Mouse (Mus musculus) c-Kit-positive CD71-positive TER-119-negative erythroid progenitor cells, embryonic 14.5 days (primary cell): ENCODE measurements at regions not wholly inside any gene's neighbourhood (a gene's known extent, or its start where the extent isn't known, plus 50 kb on each side); places are given as distances from the start of the nearest gene placed in this dataset.

ENCODE experiments used
- DNase-seq: peaks from one replicate; pipeline ENCODE4 v3.0.0-alpha.2; 2013; ENCODE audit warnings: low read depth

- DNase-seq, result no peak
Measured at GRCm38 (mm10) chr14:114863585-114863984, 228.4 kb upstream of the Gpc5 start.

DNA sequence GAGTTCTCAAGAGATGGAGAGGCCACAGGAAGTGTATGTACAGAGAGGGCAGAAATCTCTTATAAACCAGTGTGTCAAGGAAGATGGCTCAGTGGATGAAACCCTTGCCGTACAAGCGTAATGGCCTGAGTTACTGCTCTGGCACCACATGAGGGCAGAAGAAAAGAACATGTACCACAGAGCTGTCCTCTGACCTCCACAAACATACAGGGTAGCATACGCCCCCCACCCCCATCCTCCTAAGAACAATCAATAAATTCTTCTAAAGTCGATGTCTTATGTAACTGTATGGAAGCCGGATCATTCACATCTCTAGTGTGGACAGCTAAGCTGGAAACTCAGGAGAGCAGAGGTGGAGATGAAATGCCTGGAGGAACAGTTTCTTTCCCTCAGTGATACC is 227.9 kb upstream of the Gpc5 start:
- no peak for DNase-seq

DNA sequence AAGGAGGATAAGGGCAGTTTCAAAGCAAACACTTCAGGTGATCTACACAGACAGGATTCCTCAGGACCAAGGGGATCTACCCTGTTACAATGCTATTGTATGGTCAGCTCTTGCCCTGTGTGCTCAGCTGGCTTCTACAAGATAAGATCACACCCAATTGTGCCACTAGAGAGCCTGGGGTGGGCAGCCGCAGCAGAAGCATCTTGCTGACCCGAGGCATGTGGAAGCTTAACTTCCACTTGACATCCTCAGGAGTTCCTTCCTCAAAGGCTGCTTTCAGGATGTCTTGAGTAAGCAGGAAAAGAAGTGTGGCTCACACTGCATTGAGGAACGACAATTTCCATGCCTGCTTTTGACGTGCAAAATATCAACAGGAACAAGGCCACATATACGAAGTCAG is 222.8 kb upstream of the Gpc5 start:
- no peak for DNase-seq

DNA sequence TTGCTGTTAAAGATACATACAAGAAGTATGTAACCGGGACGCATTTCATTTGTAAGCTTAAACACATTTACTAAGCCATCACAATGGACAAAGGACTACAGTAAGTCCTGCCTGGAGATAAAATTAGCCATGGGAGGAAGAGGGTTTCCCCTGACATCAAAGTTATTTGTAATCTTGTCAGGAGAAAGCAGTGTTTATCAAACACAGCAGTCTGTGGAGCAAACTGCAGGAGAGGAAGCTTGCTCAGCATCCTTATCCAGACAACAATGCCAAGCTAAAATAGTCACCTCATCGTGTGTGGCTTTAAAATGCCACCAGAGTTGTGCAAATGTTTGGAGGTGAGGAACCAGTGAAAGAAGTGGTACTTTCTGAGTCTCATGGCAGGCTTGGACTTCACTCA is 216.9 kb upstream of the Gpc5 start:
- DNase-seq, result no peak

DNA sequence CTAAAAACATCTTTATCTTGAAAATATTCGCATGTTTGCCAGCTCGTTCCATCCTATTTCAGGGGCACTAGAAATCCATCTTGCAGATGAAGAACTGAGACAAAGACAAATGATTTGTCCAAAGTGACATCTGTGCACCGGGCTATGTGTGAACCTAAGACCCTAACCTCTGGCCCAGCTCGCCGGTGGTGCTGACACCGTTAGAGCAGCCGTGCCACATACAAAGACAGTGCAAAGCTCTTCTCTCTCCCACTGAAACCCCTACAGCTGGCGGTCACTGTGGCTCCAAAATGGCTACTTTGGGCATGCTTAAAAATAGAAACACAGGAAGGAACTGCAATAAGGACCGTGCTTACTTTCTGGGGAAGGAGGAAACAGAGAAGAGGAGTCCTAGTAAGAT is 215.6 kb upstream of the Gpc5 start:
- no peak for DNase-seq

- DNase-seq, result no peak
Measured at GRCm38 (mm10) chr14:114877477-114877876, 214.5 kb upstream of the Gpc5 start.

GRCm38 (mm10) chr14:114880291-114880690 is 211.7 kb upstream of the Gpc5 start:
- DNase-seq, result no peak

- DNase-seq, result no peak
Measured at GRCm38 (mm10) chr14:114904109-114904508, 187.9 kb upstream of the Gpc5 start.

DNA sequence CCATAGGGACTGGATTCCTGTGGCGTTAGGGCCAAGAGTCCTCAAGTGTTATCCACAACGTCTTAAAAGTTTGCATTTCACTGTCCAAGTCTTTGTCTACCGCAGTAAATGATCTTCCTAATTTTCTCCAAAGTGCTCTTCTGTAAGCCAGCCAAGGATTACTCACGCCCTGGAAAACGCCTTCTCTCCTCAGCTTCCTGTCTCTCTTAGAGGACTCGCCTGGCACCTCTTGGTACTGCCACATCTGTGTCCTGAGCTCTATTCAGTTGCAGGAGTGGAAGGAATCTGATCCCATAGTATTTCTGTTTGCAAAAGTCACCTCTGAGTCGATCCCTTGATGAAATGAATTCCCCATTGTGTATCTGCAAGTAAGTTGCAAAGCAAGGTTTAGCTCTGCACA is 179.7 kb upstream of the Gpc5 start:
- DNase-seq, result no peak

DNA sequence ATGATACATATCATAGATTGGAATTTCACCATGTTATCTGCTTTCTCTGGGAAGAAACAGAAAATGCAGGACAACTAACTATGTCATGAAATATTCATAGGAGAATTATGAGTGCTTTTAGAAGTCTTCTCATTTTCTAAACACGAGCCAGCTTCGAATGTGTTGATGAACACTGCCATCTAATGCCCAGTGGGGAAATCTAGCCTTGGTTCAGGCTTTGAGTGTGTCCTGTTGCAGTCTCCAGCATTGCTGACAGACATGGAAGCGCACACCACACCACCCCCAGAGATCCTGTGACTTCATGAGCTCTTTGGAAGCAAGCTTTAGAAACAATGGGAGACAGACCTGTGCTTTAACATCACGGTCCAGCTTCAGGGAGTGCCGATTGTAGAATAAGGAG is 178.8 kb upstream of the Gpc5 start:
- no peak for DNase-seq

DNA sequence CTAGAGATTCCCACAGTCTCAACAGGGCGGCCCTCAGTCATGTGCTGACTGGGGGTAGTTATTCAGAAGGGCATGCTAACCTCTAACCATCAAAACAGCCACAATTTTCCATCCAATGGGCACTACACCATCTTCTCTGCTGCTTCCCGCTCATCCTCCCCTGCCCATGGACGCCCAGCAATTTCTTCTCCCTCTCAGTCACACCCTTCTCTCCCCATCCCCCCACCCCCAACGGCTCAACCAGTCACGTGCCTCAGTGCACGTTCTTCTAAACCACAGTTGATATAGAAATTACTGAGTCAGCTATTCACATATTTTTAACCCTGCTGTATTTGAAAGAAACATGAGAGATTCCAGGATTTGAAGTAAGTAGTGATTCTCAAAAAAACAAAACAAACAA is 146.3 kb upstream of the Gpc5 start:
- DNase-seq, result no peak

DNA sequence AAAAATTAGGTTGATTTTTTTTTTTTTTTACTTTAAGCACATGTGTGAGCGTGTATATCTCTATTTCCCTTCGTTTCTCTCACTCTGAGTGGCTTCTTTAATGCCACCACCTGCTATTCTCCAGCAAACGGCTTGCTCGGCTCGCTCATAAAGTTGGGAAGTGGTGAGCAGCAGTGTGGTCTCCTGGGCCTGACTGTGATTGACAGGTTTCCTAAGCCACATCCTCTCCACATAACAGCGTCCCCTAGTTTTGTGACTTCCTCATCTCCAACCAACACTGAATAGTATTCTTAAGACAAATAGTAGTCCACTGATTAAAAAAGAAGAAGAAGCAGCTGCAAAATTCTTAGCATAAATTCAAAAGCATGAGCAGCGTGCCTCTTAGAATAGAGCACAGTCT is 145.7 kb upstream of the Gpc5 start:
- no peak for DNase-seq

DNA sequence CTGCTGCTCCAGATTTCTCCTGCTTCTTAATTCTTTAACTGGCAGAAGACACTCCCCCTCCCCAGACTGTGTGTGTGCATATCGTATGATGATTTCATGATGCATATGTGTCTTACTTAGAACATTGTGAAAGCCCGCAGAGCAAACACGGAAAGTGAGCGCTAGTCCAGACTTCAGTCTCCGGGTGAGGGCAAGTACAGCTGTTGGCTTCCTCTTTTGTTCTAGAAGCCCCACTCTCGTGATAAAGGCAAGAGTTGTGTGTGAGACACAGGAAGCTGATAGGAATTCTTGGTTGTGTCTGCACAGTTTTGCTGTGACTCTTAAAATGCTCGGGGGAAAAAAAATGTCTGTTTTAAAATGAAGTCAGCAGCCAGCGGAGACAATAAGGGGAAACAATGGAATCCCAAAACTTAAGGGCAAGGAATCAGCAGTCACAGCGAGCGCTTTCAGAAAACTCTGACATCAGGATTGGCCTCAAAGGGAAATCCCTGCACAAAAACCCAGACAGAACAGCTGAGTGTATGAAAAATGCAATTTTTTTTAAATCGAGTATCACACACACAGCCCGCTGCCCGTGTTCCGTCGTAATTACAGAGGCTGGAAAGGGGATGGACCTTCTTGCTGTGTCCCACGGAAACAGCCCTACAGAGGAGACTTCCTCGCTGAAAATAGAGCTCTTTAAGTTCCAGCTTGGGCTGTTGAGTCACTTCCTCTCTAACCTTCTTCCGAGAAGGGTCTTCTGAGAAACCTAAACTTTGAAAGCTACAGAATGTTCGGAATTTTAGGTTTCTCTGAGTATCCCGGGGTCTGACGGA is 143.5 kb upstream of the Gpc5 start:
- no peak for DNase-seq

DNA sequence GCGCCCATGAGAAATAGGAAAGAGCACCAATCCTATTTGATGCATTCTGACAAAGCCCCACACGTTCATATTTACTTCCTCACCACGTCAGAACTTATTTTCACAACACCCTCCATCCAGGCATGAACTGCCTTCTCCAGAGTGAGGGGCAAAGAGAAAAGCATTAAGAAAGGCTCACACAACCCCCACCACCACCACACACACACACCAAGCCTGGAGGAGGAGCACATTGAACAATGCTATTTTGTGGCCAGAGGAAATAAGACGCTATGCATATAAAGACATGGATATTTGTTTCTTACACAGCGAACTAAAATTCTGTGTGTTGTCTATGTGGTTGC is 142.9 kb upstream of the Gpc5 start:
- no peak for DNase-seq

DNA sequence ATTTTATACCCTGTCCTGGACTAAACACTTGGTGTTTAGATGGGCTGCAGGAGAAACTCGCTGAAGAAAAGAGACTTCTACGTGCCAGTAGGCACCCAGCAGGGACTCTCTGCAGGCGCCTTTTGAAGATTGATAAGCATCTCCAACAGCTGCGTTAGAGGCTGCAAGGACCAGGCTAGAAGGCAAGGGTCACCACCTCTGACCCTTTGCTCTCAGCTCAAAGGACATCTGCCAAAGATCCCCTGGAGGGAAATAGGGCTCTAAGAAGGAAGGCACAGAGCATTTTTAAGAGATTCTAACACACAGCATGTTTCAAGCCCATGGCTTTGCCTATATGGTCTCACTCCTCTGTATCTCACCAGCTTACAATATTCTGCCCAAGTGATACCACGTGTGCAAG is 139.7 kb upstream of the Gpc5 start:
- no peak for DNase-seq

- DNase-seq, result no peak
Measured at GRCm38 (mm10) chr14:114953070-114953665, 138.8 kb upstream of the Gpc5 start.

GRCm38 (mm10) chr14:114954287-114954686 is 137.7 kb upstream of the Gpc5 start:
- DNase-seq, result no peak

DNA sequence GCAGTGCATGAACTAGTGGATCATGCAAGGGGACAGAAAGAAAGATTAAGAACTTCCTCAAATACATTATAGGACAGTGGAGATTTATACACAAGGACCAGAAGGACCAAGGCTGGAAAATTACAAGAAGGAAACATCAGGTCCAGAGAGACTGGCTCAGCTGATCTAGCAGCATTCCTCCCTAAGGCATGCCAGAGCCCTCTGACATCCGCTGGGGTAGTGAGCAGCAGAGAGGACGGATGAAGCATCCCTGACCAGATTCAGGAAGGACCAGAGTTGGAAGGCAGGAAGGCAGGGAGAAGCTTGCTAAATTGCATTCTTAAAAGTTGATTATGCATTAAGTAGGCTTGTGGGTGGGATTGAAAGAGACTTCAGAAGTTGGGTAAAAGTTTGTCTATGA is 136.4 kb upstream of the Gpc5 start:
- no peak for DNase-seq

DNA sequence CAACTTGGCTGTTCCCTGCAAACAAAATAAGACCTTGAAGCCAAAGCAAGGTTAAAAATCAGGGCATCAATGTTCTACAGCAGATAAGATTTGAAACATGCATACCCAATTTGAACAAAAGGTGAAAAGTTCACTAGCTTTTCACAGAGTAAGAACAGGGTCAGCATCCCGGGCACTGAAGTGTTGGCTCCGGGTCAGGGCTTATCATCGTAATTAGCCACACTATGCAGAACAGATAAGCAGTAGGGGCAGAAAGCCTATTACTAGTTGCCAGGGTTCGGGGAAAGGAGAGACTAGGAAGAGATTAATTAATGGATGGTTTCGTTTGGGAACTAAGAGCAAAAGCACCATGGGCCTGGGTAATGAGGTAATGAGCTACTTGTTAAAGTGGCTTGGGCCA is 131.7 kb upstream of the Gpc5 start:
- no peak for DNase-seq

GRCm38 (mm10) chr14:114965941-114966340 is 126.1 kb upstream of the Gpc5 start:
- DNase-seq, result no peak

GRCm38 (mm10) chr14:114969020-114969419 is 123.0 kb upstream of the Gpc5 start:
- DNase-seq, result no peak

DNA sequence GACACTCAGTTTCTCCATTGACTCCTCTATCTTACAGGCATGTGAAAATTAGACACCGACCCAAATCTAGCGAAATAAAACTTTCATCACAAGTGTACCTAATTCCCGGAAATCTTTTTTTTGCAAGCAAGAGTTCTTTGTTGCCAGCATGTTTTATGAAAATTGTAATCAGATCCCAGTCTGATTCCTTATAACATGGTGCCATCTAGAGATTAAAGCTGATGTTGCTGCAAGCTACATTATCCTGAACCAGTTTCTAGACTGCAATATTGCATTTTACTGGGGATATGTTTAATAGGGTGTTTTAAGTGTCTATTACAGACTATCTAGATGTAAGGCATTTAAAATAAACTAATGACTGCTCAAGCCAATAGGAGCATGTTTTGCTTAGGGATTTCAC is 110.9 kb upstream of the Gpc5 start:
- DNase-seq, result no peak

DNA sequence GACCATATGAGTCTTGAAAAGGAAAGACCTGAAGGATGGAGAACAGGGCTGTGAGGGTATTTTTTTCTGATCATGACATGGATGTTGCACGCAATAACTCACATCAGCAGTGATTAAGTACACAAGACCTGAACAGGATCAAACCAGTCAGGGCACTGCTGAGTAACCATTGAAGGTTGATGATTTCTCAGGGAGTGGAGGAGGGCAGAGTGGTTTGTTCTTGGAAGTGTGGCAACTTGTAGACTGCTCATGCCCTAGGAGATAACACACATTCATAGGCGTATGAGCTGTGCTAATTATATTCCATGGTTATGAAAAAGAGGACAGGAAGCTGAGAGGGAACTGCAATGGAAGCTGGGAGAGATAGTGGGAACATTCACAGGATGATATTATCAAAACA is 88.8 kb upstream of the Gpc5 start:
- DNase-seq, result no peak

DNA sequence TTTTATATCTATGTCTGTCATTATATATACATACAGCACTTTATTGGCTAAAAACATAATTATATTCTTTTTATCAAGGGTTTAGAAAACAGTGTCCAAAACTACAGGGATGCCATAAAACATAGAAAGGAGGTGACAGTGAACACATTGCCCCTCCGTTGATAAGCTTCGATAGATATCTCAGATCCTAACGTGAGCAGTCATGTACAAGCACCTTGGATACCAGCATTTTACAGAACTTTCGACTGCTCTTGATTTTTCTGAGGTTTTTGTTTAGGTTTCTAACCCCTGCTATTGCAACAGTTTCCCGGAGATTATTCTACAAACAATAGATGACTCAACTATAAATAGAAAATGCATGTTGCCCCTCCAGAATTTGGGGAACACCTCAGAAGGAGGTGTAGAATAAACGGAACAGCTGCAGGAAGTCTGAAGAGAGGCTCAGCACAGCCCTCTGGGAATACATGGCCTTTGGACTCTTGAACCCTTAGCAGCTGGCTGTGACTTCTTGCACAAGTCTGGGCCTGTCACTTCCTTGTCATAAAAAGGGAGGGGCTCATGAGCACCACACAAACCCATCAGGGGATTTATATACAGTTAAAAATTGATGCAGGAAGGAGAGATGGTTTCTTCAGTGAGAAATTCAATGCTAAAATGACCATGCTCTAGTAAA is 87.1 kb upstream of the Gpc5 start:
- no peak for DNase-seq
